Mouse (Mus musculus): ENCODE measurements at regions not wholly inside any gene's neighbourhood (a gene's known extent, or its start where the extent isn't known, plus 50 kb on each side); places are given as distances from the start of the nearest gene placed in this dataset.

DNA sequence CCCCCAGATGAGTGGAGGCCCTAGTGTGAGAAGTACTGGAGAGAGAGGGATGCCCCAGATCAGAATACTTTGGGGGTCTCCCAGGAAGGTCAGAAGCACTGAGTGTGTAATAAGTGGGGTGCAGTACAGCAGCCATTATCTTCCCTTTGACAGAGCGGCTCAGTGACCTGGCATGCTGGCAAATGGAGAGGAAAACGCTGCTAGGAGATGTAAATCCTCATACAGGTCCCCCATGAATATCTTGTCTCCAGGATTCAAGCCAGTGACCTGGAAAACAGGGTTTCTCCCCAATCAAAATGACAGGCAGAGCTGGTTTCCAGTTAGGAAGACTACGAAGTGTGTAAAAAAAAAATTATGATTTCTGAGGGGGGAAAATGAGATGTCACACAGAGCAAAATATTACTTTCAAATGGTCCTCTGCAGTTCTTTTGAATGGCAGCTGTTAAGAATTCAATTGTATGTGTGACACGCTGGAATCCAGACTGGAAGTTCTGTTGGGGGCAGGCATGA lies 299.0 kb upstream of the Itga1 start:
- TF ChIP-seq CTCF (IDR thresholded peaks at IDR 0.05; ENCODE audit: low read depth) = no peak
- no peak for TF ChIP-seq EP300 (IDR thresholded peaks at IDR 0.05; ENCODE audit: low read depth)
